Mouse (Mus musculus) liver, embryonic 16.5 days (tissue): ENCODE measurements around the gene Chid1. TPM values are rescaled to one million over a fixed set of nuclear protein-coding genes. Genes with fewer than 3 reads are reported as not detected.

Experiments used
- ATAC-seq: fragments of 200-750 bp; cut with Nextera tagmentation; 2 replicates; pipeline ENCODE4 v1.8.0; 2017; ENCODE audit warnings: low read depth, mild to moderate bottlenecking, moderate number of reproducible peaks, moderate library complexity
- H3K27ac ChIP-seq: fragments of 300-500 bp; sonication (generic); 2 replicates; pipeline ENCODE4 v1.5.1; 2014; ENCODE audit warnings: mild to moderate bottlenecking, low read length
- H3K27me3 ChIP-seq: fragments of 300-500 bp; sonication (generic); 2 replicates; pipeline ENCODE4 v1.6.1; 2014; ENCODE audit warnings: low read depth, low read length, mixed read lengths; ENCODE audit not compliant: control insufficient read depth, insufficient read depth
- H3K36me3 ChIP-seq: fragments of 300-500 bp; sonication (generic); 2 replicates; pipeline ENCODE4 v1.6.1; 2014; ENCODE audit warnings: mild to moderate bottlenecking; ENCODE audit not compliant: control insufficient read depth, insufficient read depth
- H3K4me1 ChIP-seq: fragments of 300-500 bp; sonication (generic); 2 replicates; pipeline ENCODE4 v1.6.1; 2014; ENCODE audit warnings: low read depth, low read length, mixed read lengths; ENCODE audit not compliant: control insufficient read depth
- H3K4me2 ChIP-seq: fragments of 300-500 bp; sonication (generic); 2 replicates; pipeline ENCODE4 v1.6.1; 2014; ENCODE audit warnings: low read depth, low read length, mixed read lengths
- H3K4me3 ChIP-seq: fragments of 300-500 bp; sonication (generic); 2 replicates; pipeline ENCODE4 v1.5.1; 2014; ENCODE audit warnings: low read depth, mild to moderate bottlenecking, low read length
- H3K9ac ChIP-seq: fragments of 300-500 bp; sonication (generic); 2 replicates; pipeline ENCODE4 v1.6.1; 2014; ENCODE audit warnings: low read depth, low read length
- H3K9me3 ChIP-seq: fragments of 300-500 bp; sonication (generic); replicated peaks from 2 replicates; pipeline ENCODE4 v1.6.1; 2016; ENCODE audit warnings: low read length; ENCODE audit not compliant: control insufficient read depth
- WGBS: fragments of 180-500 bp; shearing (Covaris S2); extraction: QIAGEN DNeasy Blood & Tissue Kit; methylation state at CpG from one replicate; pipeline ENCODE4 v1.1.7; 2014; ENCODE audit not compliant: insufficient replicate concordance; 5-methylcytosine and 5-hydroxymethylcytosine counted together
- polyA plus RNA-seq: library from polyadenylated mRNA; unstranded; fragments of >200 nt; fragmentation: Nextera tagmentation; extraction: Ambion mirVana; gene quantifications from 2 replicates; pipeline ENCODE4 v1.2.1, GENCODE M21; 2015

Chid1 gene
- polyA plus RNA-seq, 1 experiment from 2014 or later = 25.3 TPM

DNA sequence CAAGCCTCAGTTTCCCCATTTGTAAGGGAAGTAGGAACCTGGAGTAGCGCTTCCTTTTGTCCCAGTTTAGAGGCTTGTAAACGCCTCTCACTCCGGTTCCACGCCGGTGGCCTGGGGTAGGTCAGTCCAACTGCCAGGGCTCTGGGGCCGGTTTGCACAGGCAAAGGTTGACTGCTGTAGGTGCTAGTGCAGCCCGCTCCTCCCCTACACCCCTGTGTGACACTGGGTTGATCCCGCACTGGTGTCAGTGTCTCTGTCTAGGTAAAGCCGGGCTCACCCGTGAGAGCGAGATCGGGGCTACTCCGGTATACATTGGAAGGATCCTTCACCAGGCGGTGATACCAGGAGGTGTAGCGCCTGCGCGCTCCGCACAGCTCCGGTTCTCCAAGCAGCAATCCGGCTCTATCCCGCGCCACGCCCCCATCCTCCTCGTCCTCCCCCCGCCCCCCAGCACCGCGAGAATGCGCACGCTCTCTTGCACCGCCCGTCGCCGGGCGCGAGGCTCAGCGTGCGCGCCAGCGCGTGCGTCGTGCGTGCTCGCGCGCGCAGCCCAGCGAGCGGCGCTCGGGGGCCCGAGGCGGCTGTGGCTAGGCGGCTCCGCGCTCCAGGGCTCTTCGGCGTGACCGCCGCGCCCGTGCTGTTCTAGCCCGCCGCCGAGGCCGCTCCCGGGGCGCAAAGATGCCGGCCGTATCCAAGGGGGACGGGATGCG, 22.2 kb upstream of the Chid1 start, which contains the start of gene Ap2a2:
Gene Ap2a2 (plus strand): TSS at position 492 of the 710 bp plus-strand sequence.
- peak within 1 kb of the TSS; percentile 75 for H3K4me2 ChIP-seq
- peak within 1 kb of the TSS; percentile 82 for H3K4me3 ChIP-seq
- peaks cover 76% of the 10 kb centered on the region for H3K4me1 ChIP-seq
- H3K27me3 ChIP-seq = no peaks in the 10 kb centered on the region
- H3K27ac ChIP-seq = peak within 1 kb of the TSS; percentile 99
- peak; percentile 86 for ATAC-seq
- peaks cover 7% of the 10 kb centered on the region for H3K36me3 ChIP-seq
- H3K9ac ChIP-seq = peak within 1 kb of the TSS; percentile 99
- under 1% methylated on average over 72 of the region's 72 CpGs for WGBS
- no peaks in the 10 kb centered on the region for H3K9me3 ChIP-seq

DNA sequence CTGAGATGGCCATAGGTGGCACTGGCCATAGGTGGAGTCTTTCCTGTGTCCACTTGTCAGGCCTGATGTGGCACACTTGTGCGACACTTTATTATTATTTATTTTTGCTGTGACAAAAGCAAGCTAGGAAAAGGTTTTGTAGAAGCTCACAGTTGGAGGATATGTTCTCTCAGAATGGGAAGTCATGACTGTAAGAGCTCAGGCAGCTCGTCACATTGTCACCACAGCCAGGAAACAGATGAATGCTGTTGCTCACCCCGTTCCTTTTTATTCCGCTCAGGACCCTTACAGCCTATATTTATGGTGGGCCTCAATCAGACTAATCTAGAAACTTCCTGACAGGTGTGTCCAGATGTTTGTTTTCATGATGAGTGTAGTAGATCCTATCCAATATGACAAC, 20.8 kb upstream of the Chid1 start:
- H3K4me1 ChIP-seq = peaks cover 76% of the 10 kb centered on the region

GRCm38 (mm10) chr7:141559726-141560325, 20.2 kb upstream of the Chid1 start:
- peak overlapping the region; percentile 65; the same call in 1 of the 2 replicates for H3K4me2 ChIP-seq
- 36% methylated on average over 2 of the region's 2 CpGs for WGBS
- H3K9me3 ChIP-seq = no peaks in the 10 kb centered on the region
- peaks cover 72% of the 10 kb centered on the region for H3K4me1 ChIP-seq
- H3K27ac ChIP-seq = peak overlapping the region; percentile 99
- H3K4me3 ChIP-seq = no peak overlapping the region
- no peak for ATAC-seq
- no peaks in the 10 kb centered on the region for H3K36me3 ChIP-seq
- H3K9ac ChIP-seq = peak overlapping the region; percentile 60
- no peaks in the 10 kb centered on the region for H3K27me3 ChIP-seq

More for the DNA sequence above, 20.8 kb upstream of the Chid1 start:
- Histone ChIP-seq H3K4me2 (peak overlapping the region; percentile 75; the same call in 1 of the 2 replicates), H3K27me3 (no peaks in the 10 kb centered on the region), H3K4me3 (no peak overlapping the region), H3K27ac (peak overlapping the region; percentile 99), H3K36me3 (peaks cover under 1% of the 10 kb centered on the region; the same call in 1 of the 2 replicates), H3K9me3 (no peaks in the 10 kb centered on the region), H3K9ac (peak overlapping the region; percentile 60)
- no peak for ATAC-seq
- WGBS = 48% methylated on average over 4 of the region's 4 CpGs

GRCm38 (mm10) chr7:141558946-141559345, 19.3 kb upstream of the Chid1 start:
- Histone ChIP-seq H3K4me1 (peaks cover 64% of the 10 kb centered on the region), H3K9me3 (no peaks in the 10 kb centered on the region), H3K27me3 (no peaks in the 10 kb centered on the region), H3K4me2 (peak overlapping the region; percentile 65), H3K27ac (peak overlapping the region; percentile 99), H3K36me3 (no peaks in the 10 kb centered on the region), H3K4me3 (peak overlapping the region; percentile 29), H3K9ac (peak overlapping the region; percentile 68)
- ATAC-seq = peak; percentile 73

GRCm38 (mm10) chr7:141558329-141558776, 18.7 kb upstream of the Chid1 start:
- Histone ChIP-seq H3K4me2 (peak overlapping the region; percentile 65), H3K27ac (peak overlapping the region; percentile 99)
- peak; percentile 61 for ATAC-seq

DNA sequence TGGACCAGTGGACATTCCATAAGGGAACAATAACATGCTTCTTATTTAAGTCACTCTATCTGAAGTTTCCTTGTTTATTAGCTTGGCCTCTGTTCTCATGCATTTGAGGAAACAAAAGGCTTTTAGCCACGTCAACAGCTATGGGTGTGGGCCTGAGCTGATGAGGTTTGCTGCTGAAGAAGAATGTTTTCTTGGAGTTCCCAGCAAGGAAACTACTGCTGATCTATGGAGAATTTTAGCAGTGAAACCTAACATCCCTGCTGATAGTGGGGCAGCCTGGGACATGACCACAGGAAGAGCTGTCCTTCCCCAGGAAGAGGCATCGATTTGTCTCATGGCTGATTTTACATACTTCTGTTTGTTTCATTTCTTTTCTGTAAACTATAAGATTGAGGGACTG, 10.8 kb upstream of the Chid1 start:
- ATAC-seq = peak; percentile 41; the same call in 1 of the 2 replicates
- no peaks in the 10 kb centered on the region for H3K36me3 ChIP-seq
- H3K27me3 ChIP-seq = no peaks in the 10 kb centered on the region
- H3K27ac ChIP-seq = peak overlapping the region; percentile 45
- WGBS = 56% methylated on average over 2 of the region's 2 CpGs
- H3K9ac ChIP-seq = no peak overlapping the region
- no peak overlapping the region for H3K4me3 ChIP-seq
- H3K4me1 ChIP-seq = no peaks in the 10 kb centered on the region
- no peak overlapping the region for H3K4me2 ChIP-seq
- H3K9me3 ChIP-seq = no peaks in the 10 kb centered on the region

More at GRCm38 (mm10) chr7:141558329-141558776, 18.7 kb upstream of the Chid1 start:
- peaks cover 58% of the 10 kb centered on the region for H3K4me1 ChIP-seq
- 10% methylated on average over 4 of the region's 4 CpGs for WGBS
- no peaks in the 10 kb centered on the region for H3K36me3 ChIP-seq
- peak overlapping the region; percentile 29 for H3K4me3 ChIP-seq
- no peaks in the 10 kb centered on the region for H3K9me3 ChIP-seq
- H3K9ac ChIP-seq = peak overlapping the region; percentile 68
- no peaks in the 10 kb centered on the region for H3K27me3 ChIP-seq

GRCm38 (mm10) chr7:141549432-141550061, 9.9 kb upstream of the Chid1 start:
- Histone ChIP-seq H3K27me3 (no peaks in the 10 kb centered on the region), H3K4me3 (no peak overlapping the region), H3K4me2 (no peak overlapping the region), H3K4me1 (no peaks in the 10 kb centered on the region), H3K27ac (no peak overlapping the region; the same call in 1 of the 2 replicates), H3K36me3 (no peaks in the 10 kb centered on the region), H3K9me3 (no peaks in the 10 kb centered on the region), H3K9ac (no peak overlapping the region)
- no peak for ATAC-seq
- 66% methylated on average over 3 of the region's 3 CpGs for WGBS

GRCm38 (mm10) chr7:141544654-141545053, 5.0 kb upstream of the Chid1 start:
- WGBS = 72% methylated on average over 4 of the region's 4 CpGs
- H3K36me3 ChIP-seq = no peaks in the 10 kb centered on the region
- H3K27ac ChIP-seq = no peak overlapping the region
- peaks cover 15% of the 10 kb centered on the region for H3K4me1 ChIP-seq
- H3K9me3 ChIP-seq = no peaks in the 10 kb centered on the region
- no peak overlapping the region for H3K9ac ChIP-seq
- no peaks in the 10 kb centered on the region for H3K27me3 ChIP-seq
- ATAC-seq = no peak
- no peak overlapping the region for H3K4me2 ChIP-seq
- H3K4me3 ChIP-seq = no peak overlapping the region
